Mouse (Mus musculus) C2C12 (cell line): ENCODE data around the gene Cep85l. TPM values are rescaled to one million over a fixed set of nuclear protein-coding genes. Genes with fewer than 3 reads are reported as not detected.

ENCODE experiments used
- H3K27me3 ChIP-seq: one replicate; pipeline ENCODE4 v1.6.1; 2011; ENCODE audit not compliant: control insufficient read depth, insufficient read depth, insufficient read length
- H3K36me3 ChIP-seq: one replicate; pipeline ENCODE4 v1.6.1; 2011; ENCODE audit not compliant: control insufficient read depth, insufficient read depth
- H3K4me3 ChIP-seq: one replicate; pipeline ENCODE4 v1.5.1; 2011; ENCODE audit warnings: mild to moderate bottlenecking, control low read depth; ENCODE audit not compliant: poor library complexity, insufficient read depth, severe bottlenecking
- H3K79me2 ChIP-seq: one replicate; pipeline ENCODE4 v1.6.1; 2011; ENCODE audit not compliant: control insufficient read depth, insufficient read depth
- H3K79me3 ChIP-seq: one replicate; pipeline ENCODE4 v1.6.1; 2011; ENCODE audit warnings: low read depth, control low read depth
- H3ac ChIP-seq: one replicate; pipeline ENCODE3; 2011; ENCODE audit warnings: low read depth; ENCODE audit not compliant: control insufficient read depth, insufficient read length
- CEBPB ChIP-seq: IDR thresholded peaks from one replicate; pipeline ENCODE4 v1.6.1; 2011; ENCODE audit warnings: low read depth, mild to moderate bottlenecking, control low read depth, moderate library complexity
- CTCF ChIP-seq: IDR thresholded peaks from one replicate; pipeline ENCODE4 v1.5.1; 2011; ENCODE audit not compliant: control insufficient read depth, insufficient read depth, insufficient read length
- FOSL1 ChIP-seq: IDR thresholded peaks from one replicate; pipeline ENCODE4 v1.8.0; 2011; ENCODE audit warnings: mild to moderate bottlenecking, low read length; ENCODE audit not compliant: poor library complexity, insufficient read depth, severe bottlenecking
- MAX ChIP-seq: IDR thresholded peaks from one replicate; pipeline ENCODE4 v1.6.1; 2011; ENCODE audit warnings: mild to moderate bottlenecking, control low read depth
- MYOD1 ChIP-seq: IDR thresholded peaks from one replicate; pipeline ENCODE4 v1.6.1; 2011; ENCODE audit warnings: low read depth; ENCODE audit not compliant: control insufficient read depth, insufficient read length
- MYOG ChIP-seq: IDR thresholded peaks from one replicate; pipeline ENCODE4 v1.6.1; 2011; ENCODE audit not compliant: control insufficient read depth, insufficient read length; ENCODE audit errors: extremely low read depth
- USF1 ChIP-seq: IDR thresholded peaks from one replicate; pipeline ENCODE4 v1.6.1; 2011; ENCODE audit warnings: low read depth, mild to moderate bottlenecking, control low read depth, moderate library complexity
- polyA plus RNA-seq: library from polyadenylated mRNA; unstranded; fragments of >200 nt; fragmentation: generic; extraction: Trizol; gene quantifications from one replicate; pipeline ENCODE4 v1.2.1, GENCODE M21; 2012; ENCODE audit warnings: missing spikeins

The Cep85l gene
- polyA plus RNA-seq, 1 experiment = 0.32 TPM

DNA sequence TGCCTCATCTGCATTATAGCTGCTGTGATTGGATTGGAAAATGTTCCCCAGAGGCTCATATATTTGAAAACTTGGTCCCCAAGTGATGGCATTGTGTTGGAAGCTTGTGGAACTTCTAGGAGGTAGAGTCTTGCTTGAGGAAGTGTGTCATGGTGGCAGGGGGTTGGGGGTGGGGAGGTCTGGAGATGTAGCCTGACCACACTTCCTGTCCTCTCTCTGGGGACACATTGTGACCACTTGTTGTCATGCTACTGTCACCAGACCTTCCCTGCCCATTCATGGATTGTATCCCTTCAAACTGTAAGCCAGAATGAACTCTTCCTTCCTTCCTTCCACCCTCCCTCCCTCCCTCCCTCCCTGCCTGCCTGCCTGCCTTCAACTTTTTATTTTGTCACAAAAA lies 22.5 kb upstream of the Cep85l start:
- Histone ChIP-seq H3K4me3 (no peak overlapping the region), H3ac (no peak overlapping the region), H3K79me3 (no peaks in the 10 kb centered on the region), H3K36me3 (no peaks in the 10 kb centered on the region), H3K27me3 (no peaks in the 10 kb centered on the region), H3K79me2 (no peaks in the 10 kb centered on the region)
- TF ChIP-seq FOSL1 = no peak
- TF ChIP-seq CEBPB = no peak
- no peak for TF ChIP-seq USF1
- TF ChIP-seq MAX = no peak

DNA sequence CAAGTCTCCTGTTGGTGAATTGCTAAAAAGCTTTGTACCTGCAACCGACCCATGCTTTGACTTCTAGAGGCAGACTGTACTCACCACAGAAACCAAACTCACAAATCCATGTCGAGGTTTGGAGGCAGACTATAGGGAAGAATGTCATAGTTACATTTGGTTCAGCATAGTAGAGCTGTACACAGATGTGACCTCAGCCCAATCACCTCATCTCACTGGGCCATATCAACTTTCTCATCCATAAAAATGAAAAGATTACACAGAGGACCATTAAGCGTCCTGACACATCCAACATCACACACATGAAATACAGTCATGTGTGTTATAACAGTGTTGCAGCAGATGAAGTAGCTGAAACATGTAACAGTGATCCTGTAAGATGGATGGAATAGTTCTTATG lies 19.3 kb upstream of the Cep85l start:
- Histone ChIP-seq H3K79me2 (no peaks in the 10 kb centered on the region), H3K27me3 (no peaks in the 10 kb centered on the region), H3K36me3 (no peaks in the 10 kb centered on the region), H3K79me3 (no peaks in the 10 kb centered on the region), H3K4me3 (no peak overlapping the region), H3ac (no peak overlapping the region)
- TF ChIP-seq USF1 = no peak
- TF ChIP-seq MYOD1 = no peak
- TF ChIP-seq FOSL1 = no peak
- no peak for TF ChIP-seq MAX
- TF ChIP-seq CEBPB = no peak
- no peak for TF ChIP-seq MYOG
- no peak for TF ChIP-seq CTCF

DNA sequence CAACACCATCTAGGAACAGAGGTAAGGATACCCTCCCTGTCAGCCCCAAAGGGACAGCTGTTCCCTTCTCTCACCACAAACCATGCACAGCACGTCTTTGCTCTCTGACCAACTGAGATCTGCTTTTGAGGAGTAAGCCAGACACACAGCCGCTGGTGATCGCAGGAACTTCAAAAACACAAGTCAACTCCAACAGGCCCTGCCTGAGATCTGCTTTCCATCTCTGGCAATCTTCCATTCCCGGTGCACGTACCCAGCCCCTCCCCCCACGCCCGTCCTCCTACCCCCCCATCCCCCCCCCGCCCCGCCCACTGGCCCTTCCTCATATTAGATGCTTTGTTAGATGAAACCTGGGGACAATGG lies 18.8 kb upstream of the Cep85l start:
- Histone ChIP-seq H3K79me3 (no peaks in the 10 kb centered on the region), H3ac (no peak overlapping the region), H3K79me2 (no peaks in the 10 kb centered on the region), H3K4me3 (no peak overlapping the region), H3K27me3 (no peaks in the 10 kb centered on the region), H3K36me3 (no peaks in the 10 kb centered on the region)
- TF ChIP-seq MYOD1 (peak; percentile 93), CEBPB (no peak)

DNA sequence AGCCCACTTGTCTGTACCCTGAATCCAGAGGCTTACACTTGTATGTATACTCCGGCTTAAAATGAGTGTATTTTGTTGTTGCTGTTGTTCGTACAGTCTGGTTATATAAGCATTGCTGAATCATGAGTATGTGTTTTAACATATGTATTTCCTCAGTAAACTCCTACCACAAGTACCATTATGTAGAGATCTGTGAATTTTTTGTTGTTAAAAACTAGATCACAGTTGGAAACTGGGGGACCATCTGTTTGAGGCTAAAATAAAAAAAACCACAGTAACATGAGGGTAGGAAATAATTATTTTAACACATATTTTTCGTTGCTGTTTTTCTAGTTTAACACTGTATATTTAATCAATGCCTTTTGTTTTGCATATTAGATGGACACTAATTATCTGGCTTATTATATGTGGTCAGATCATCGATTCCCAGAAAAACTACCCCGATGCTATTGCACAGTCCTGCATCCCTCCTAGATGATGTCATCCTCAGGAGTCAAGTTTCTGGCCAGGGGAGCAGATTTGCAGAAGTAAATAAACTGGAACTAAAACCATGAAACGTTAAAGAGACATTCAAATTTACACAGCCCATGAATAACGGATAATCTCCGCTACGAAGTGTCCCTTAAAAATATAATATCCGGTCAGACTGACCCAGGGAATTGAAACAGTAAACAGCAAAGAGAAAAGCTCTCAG lies 18.2 kb upstream of the Cep85l start:
- Histone ChIP-seq H3K4me3 (no peak overlapping the region), H3K27me3 (no peaks in the 10 kb centered on the region), H3K79me2 (no peaks in the 10 kb centered on the region), H3K79me3 (no peaks in the 10 kb centered on the region), H3ac (no peak overlapping the region), H3K36me3 (no peaks in the 10 kb centered on the region)
- TF ChIP-seq CEBPB (peak; percentile 13), FOSL1 (no peak)

GRCm38 (mm10) chr10:53394923-53395629 lies 15.3 kb upstream of the Cep85l start:
- Histone ChIP-seq H3K79me2 (no peaks in the 10 kb centered on the region), H3K4me3 (no peak overlapping the region), H3K79me3 (no peaks in the 10 kb centered on the region), H3K27me3 (no peaks in the 10 kb centered on the region), H3K36me3 (no peaks in the 10 kb centered on the region), H3ac (no peak overlapping the region)
- TF ChIP-seq CTCF (no peak), FOSL1 (peak; percentile 58)

DNA sequence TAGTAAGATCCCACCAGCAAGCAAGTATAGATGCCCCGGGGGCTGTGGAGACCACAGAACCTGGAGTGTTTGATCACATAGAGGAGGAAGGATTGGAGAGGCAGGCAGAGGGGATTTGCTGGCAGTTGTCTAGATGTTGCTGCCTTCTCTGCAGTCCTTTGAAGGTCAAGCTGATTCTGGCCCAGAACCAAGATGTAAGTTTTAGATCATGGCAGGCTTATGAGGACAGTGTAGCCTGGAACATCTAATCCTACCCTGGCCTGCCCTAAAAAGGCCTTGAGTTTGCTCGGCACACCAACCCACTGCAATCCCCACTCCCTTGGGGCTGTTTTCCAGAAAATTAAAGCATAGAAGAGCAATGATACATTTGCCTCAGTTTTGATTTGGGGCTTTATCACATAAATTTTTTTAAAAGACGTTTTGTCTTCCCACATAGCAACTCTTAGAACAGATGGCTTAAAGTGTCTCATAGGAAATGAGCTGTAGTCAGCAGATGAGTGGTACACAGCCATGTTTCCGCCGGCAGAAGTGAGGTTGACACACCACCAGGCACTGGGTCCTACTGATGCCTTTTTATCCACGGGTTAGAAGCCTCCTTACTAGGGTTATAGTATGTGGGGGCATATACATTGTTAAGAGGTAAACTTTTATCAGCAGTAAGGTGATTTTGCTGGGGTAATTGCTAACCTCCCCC lies 8.6 kb upstream of the Cep85l start:
- Histone ChIP-seq H3K79me3 (no peaks in the 10 kb centered on the region), H3K79me2 (no peaks in the 10 kb centered on the region), H3K36me3 (no peaks in the 10 kb centered on the region), H3ac (no peak overlapping the region), H3K27me3 (no peaks in the 10 kb centered on the region), H3K4me3 (no peak overlapping the region)
- TF ChIP-seq MAX = no peak
- no peak for TF ChIP-seq CEBPB
